Mouse (Mus musculus) C2C12 (cell line): ENCODE results near the gene Igfbp4.

Experiments used
- CTCF ChIP-seq: IDR thresholded peaks from one replicate; pipeline ENCODE4 v1.5.1; 2011; ENCODE audit not compliant: control insufficient read depth, insufficient read depth, insufficient read length
- MAX ChIP-seq: IDR thresholded peaks from one replicate; pipeline ENCODE4 v1.6.1; 2011; ENCODE audit warnings: mild to moderate bottlenecking, control low read depth
- USF1 ChIP-seq: IDR thresholded peaks from one replicate; pipeline ENCODE4 v1.6.1; 2011; ENCODE audit warnings: low read depth, mild to moderate bottlenecking, control low read depth, moderate library complexity

DNA sequence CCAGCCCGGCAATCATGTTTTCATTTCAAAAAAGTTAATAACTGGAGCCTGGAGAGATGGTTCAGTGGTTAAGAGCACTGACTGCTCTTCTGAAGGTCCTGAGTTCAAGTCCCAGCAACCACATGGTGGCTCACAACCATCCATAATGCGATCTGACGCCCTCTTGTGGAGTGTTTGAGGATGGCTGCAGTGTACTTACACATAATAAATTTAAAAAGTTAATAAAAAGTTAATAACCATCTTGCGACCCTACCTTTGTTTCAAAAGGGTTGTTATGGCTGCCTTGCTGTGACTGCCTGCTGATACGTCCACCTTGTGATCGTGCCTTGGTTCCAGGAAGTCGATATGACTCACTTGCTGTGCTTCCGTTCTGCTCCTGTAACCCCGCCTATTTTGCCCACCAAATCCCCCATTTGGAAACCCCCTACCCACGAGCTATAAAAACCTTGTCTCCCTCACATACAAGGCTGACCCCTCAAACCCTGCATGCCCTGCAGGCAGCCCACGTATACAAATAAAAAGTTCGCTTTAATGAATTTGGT, 14.1 kb upstream of the Igfbp4 start:
- TF ChIP-seq CTCF, result no peak
- no peak for TF ChIP-seq MAX
- no peak for TF ChIP-seq USF1
